Mouse (Mus musculus) heart, postnatal 0 days (tissue): ENCODE measurements around the gene Slc2a9. TPM values are rescaled to one million over a fixed set of nuclear protein-coding genes. Genes with fewer than 3 reads are reported as not detected.

ENCODE experiments used
- ATAC-seq: fragments of 200-750 bp; cut with Nextera tagmentation; 2 replicates; pipeline ENCODE4 v1.8.0; 2017; ENCODE audit warnings: low read depth, moderate number of reproducible peaks, moderate library complexity; ENCODE audit not compliant: insufficient read depth
- DNase-seq: peaks from one replicate; pipeline ENCODE4 v3.0.0-alpha.2; 2016; ENCODE audit warnings: low spot score
- H3K27ac ChIP-seq: fragments of 300-500 bp; sonication (generic); 2 replicates; pipeline ENCODE4 v1.5.1; 2014; ENCODE audit warnings: low read depth, mild to moderate bottlenecking
- H3K27me3 ChIP-seq: fragments of 300-500 bp; sonication (generic); 2 replicates; pipeline ENCODE4 v1.6.1; 2014; ENCODE audit warnings: low read length, mixed read lengths; ENCODE audit not compliant: control insufficient read depth, insufficient read depth
- H3K36me3 ChIP-seq: fragments of 300-500 bp; sonication (generic); replicated peaks from 2 replicates; pipeline ENCODE4 v1.6.1; 2014; ENCODE audit warnings: low read length, mixed read lengths; ENCODE audit not compliant: control insufficient read depth, insufficient read depth
- H3K4me1 ChIP-seq: fragments of 300-500 bp; sonication (generic); 2 replicates; pipeline ENCODE4 v1.6.1; 2014; ENCODE audit warnings: antibody characterized with exemption; ENCODE audit not compliant: control insufficient read depth, insufficient read depth
- H3K4me2 ChIP-seq: fragments of 300-500 bp; sonication (generic); 2 replicates; pipeline ENCODE4 v1.6.1; 2014; ENCODE audit warnings: low read depth, mild to moderate bottlenecking, low read length, moderate library complexity
- H3K4me3 ChIP-seq: fragments of 300-500 bp; sonication (generic); 2 replicates; pipeline ENCODE4 v1.5.1; 2014; ENCODE audit warnings: low read depth, low read length
- H3K9ac ChIP-seq: fragments of 300-500 bp; sonication (generic); replicated peaks from 2 replicates; pipeline ENCODE4 v1.6.1; 2014; ENCODE audit warnings: low read depth, low read length, mixed read lengths
- H3K9me3 ChIP-seq: fragments of 300-500 bp; sonication (generic); replicated peaks from 2 replicates; pipeline ENCODE4 v1.6.1; 2016; ENCODE audit warnings: low read length; ENCODE audit not compliant: control insufficient read depth
- CTCF ChIP-seq: IDR thresholded peaks from 2 replicates; pipeline ENCODE4 v1.5.1; 2016; ENCODE audit warnings: antibody characterized with exemption, control low read depth, low read depth
- EP300 ChIP-seq: IDR thresholded peaks from 2 replicates; pipeline ENCODE4 v1.6.1; 2016; ENCODE audit warnings: antibody characterized with exemption, low read depth
- WGBS: fragments of 180-500 bp; shearing (Covaris S2); extraction: QIAGEN DNeasy Blood & Tissue Kit; methylation state at CpG from one replicate; pipeline ENCODE4 v1.1.7; 2014; 5-methylcytosine and 5-hydroxymethylcytosine counted together
- polyA plus RNA-seq: library from polyadenylated mRNA; unstranded; fragments of >200 nt; fragmentation: Nextera tagmentation; extraction: Ambion mirVana; gene quantifications from 2 replicates; pipeline ENCODE4 v1.2.1, GENCODE M21; 2015
- total RNA-seq: library from RNA; depleted of rRNA; stranded (reverse); fragments of >200 nt; gene quantifications from 2 replicates; pipeline ENCODE4 v1.2.3, GENCODE M21; 2014; ENCODE audit warnings: low replicate concordance

Slc2a9 gene
- total and polyA plus RNA-seq, 2 experiments from 2014 or later = 0.23 to 0.61 TPM

DNA sequence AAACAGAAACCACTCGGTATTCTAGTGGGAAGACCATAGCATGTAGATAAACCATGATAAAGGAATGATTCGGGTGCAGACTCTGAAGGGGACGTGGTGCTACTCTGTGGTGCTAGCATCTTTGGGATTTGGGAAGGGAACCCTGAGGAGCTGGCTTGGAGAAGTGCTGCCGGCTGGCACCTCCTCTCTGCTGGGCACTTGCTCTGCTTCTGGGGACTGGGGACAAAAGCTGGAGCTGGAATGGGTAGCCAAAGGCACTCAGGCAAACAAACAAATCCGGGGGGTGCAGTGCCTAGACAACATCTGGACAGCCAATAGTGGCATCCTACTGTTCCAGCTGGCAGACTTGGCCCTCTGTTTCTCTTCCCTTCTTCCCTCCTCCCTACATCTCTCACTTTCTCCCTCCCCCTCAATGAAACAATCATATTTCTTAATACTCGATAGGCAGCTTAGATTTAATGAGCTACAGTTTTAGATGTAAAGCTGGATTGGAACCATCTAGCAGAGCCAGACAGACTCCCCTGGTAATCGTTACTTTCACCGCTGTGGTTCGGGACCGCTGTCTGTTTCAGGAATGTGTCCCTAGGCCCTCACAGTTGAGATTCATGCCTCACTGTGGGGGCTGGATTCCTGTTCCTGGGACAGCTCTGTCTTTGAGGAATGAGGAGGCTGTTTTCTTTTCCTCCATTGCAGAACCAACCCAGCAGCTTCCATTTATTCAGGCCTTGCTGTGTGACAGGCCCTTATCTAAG lies 61.7 kb downstream of the Slc2a9 start:
- no peaks in the 10 kb centered on the region for H3K4me1 ChIP-seq
- H3K36me3 ChIP-seq = no peaks in the 10 kb centered on the region
- WGBS = 61% methylated on average over 10 of the region's 10 CpGs
- no peak overlapping the region for H3K27ac ChIP-seq
- TF ChIP-seq EP300 = no peak
- TF ChIP-seq CTCF = no peak
- H3K27me3 ChIP-seq = no peaks in the 10 kb centered on the region
- no peaks in the 10 kb centered on the region for H3K9me3 ChIP-seq
- no peak overlapping the region for H3K9ac ChIP-seq
- no peak overlapping the region for H3K4me3 ChIP-seq
- ATAC-seq (no peak), DNase-seq (no peak)
- no peak overlapping the region for H3K4me2 ChIP-seq

DNA sequence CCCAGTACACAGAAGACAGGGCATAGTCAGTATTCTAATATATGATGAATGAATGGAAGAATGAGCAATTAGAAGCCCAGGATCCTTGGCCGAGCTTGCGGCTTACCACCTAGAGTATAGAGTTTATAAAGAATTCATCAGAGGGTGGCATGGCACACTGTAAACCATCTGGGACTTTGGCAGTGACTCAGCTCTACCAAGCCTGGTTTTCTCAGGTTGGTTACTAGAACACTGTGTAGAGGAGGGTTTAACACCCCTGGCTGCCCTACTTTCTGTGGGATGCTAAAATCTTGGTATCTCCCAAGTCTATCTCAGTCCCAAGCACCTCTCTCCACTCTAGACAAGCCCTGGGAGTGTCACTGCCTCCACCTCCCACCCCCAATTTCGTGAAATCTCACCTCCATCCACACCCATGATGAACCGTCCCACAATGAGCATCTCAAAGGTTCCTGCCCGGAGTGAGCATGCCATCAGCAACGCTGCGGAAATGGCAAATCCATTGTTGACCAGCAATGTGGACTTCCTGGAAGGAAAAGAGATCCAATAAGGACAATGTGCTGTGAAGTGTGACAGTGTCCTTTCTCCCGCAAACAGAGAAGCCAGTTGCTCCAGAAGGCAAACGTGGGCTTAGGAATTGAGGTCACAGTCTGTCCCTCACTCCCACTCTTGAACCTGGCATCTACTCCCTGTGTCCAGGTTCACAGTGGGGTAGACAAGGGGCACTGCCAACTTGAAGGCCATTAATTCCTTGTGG lies 62.5 kb downstream of the Slc2a9 start:
- 75% methylated on average over 9 of the region's 9 CpGs for WGBS
- DNase-seq = no peak
- no peaks in the 10 kb centered on the region for H3K9me3 ChIP-seq
- no peak for ATAC-seq
- H3K4me3 ChIP-seq = no peak overlapping the region
- no peaks in the 10 kb centered on the region for H3K27me3 ChIP-seq
- H3K4me1 ChIP-seq = no peaks in the 10 kb centered on the region
- no peaks in the 10 kb centered on the region for H3K36me3 ChIP-seq
- H3K27ac ChIP-seq = no peak overlapping the region
- TF ChIP-seq CTCF (no peak), EP300 (no peak)
- no peak overlapping the region for H3K4me2 ChIP-seq
- no peak overlapping the region for H3K9ac ChIP-seq

- 88% methylated on average over 11 of the region's 11 CpGs for WGBS
- Histone ChIP-seq H3K36me3 (no peaks in the 10 kb centered on the region), H3K9me3 (no peaks in the 10 kb centered on the region), H3K9ac (no peak overlapping the region), H3K27ac (no peak overlapping the region), H3K4me1 (no peaks in the 10 kb centered on the region), H3K4me3 (no peak overlapping the region), H3K27me3 (no peaks in the 10 kb centered on the region), H3K4me2 (no peak overlapping the region)
- DNase-seq (no peak), ATAC-seq (no peak)
- no peak for TF ChIP-seq CTCF
- no peak for TF ChIP-seq EP300
Measured at GRCm38 (mm10) chr5:38436681-38437080, 66.3 kb downstream of the Slc2a9 start.

- H3K27ac ChIP-seq = no peak overlapping the region
- no peaks in the 10 kb centered on the region for H3K4me1 ChIP-seq
- no peaks in the 10 kb centered on the region for H3K9me3 ChIP-seq
- no peak overlapping the region for H3K4me3 ChIP-seq
- H3K36me3 ChIP-seq = no peaks in the 10 kb centered on the region
- no peak overlapping the region for H3K9ac ChIP-seq
- no peak for TF ChIP-seq EP300
- no peak for TF ChIP-seq CTCF
- ATAC-seq (no peak), DNase-seq (no peak)
- WGBS = 51% methylated on average over 3 of the region's 3 CpGs
- H3K4me2 ChIP-seq = no peak overlapping the region
- no peaks in the 10 kb centered on the region for H3K27me3 ChIP-seq
Measured at GRCm38 (mm10) chr5:38434875-38435274, 68.1 kb downstream of the Slc2a9 start.

- no peaks in the 10 kb centered on the region for H3K9me3 ChIP-seq
- no peaks in the 10 kb centered on the region for H3K4me1 ChIP-seq
- no peak overlapping the region for H3K4me3 ChIP-seq
- no peaks in the 10 kb centered on the region for H3K27me3 ChIP-seq
- no peak overlapping the region for H3K27ac ChIP-seq
- H3K36me3 ChIP-seq = no peaks in the 10 kb centered on the region
- H3K9ac ChIP-seq = no peak overlapping the region
- TF ChIP-seq EP300 (no peak), CTCF (no peak)
- 61% methylated on average over 7 of the region's 7 CpGs for WGBS
- no peak for DNase-seq
- no peak overlapping the region for H3K4me2 ChIP-seq
- ATAC-seq = no peak
Measured at GRCm38 (mm10) chr5:38431201-38431600, 71.7 kb downstream of the Slc2a9 start.
